Mouse (Mus musculus): ENCODE measurements around the gene Arhgap1. TPM values are rescaled to one million over a fixed set of nuclear protein-coding genes. Genes with fewer than 3 reads are reported as not detected.

Arhgap1 gene
- total and polyA plus RNA-seq, 3 experiments: 37.8 to 58.1 (median 53.1) TPM

DNA sequence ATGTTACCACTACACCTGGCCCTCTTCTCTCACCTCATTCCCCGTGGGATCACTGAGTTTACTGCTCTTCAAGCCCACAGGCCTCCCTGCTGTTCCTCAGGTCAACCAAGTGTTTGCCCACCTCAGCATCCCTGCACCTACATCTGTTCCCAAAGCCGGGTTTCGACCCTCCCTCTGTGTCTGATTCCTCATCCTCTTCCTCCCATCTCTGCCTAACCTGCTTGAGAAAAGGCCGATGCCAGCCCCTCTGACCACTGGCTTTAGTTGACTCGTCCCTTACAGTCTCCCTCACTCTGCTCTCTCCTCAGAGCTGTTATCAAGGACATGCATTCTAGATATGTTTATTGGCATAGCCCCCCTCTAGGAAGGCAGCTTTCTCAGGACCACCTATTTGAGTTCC lies 22.2 kb upstream of the Arhgap1 start:
- H3K27me3 ChIP-seq (ENCODE audit: insufficient read depth, low read length): peaks cover 36% of the 10 kb centered on the region
- no peaks in the 10 kb centered on the region for H3K9me3 ChIP-seq (replicated peaks)
- H3K36me3 ChIP-seq (replicated peaks): peaks cover 11% of the 10 kb centered on the region
- ATAC-seq (ENCODE audit: extremely low read depth, insufficient number of reproducible peaks, low FRiP score, poor library complexity, severe bottlenecking): no peak
- H3K4me1 ChIP-seq (ENCODE audit: insufficient read depth, low read depth, low read length): peaks cover 13% of the 10 kb centered on the region
- H3K4me3 ChIP-seq (ENCODE audit: low read depth, low read length): no peak overlapping the region
- DNase-seq (ENCODE audit: low spot score): no peak
- TF ChIP-seq GATA1 (IDR thresholded peaks at IDR 0.05; ENCODE audit: borderline replicate concordance, low read length): no peak
- no peak for TF ChIP-seq GATA2 (IDR thresholded peaks at IDR 0.05; ENCODE audit: borderline replicate concordance, low read depth, low read length)
- no peak for TF ChIP-seq CTCF (IDR thresholded peaks at IDR 0.05; ENCODE audit: low read depth, low read length)
- TF ChIP-seq POLR2AphosphoS5 (IDR thresholded peaks at IDR 0.05; ENCODE audit: insufficient replicate concordance, low read depth, low read length): no peak
- TF ChIP-seq TAL1 (conservative IDR thresholded peaks at IDR 0.05; ENCODE audit: low read depth, low read length): no peak

- ATAC-seq (ENCODE audit: extremely low read depth, insufficient number of reproducible peaks, low FRiP score, poor library complexity, severe bottlenecking): no peak
- no peaks in the 10 kb centered on the region for H3K9me3 ChIP-seq (replicated peaks)
Measured at GRCm38 (mm10) chr2:91628171-91628570, 21.5 kb upstream of the Arhgap1 start.

GRCm38 (mm10) chr2:91629682-91630081 lies 20.0 kb upstream of the Arhgap1 start:
- Histone ChIP-seq H3K4me3 (ENCODE audit: low read depth, low read length) (no peak overlapping the region), H3K27me3 (ENCODE audit: insufficient read depth, low read length) (peaks cover 36% of the 10 kb centered on the region), H3K4me1 (ENCODE audit: insufficient read depth, low read depth, low read length) (peaks cover 35% of the 10 kb centered on the region), H3K9me3 (replicated peaks) (no peaks in the 10 kb centered on the region), H3K36me3 (replicated peaks) (no peaks in the 10 kb centered on the region)
- ATAC-seq (ENCODE audit: extremely low read depth, insufficient number of reproducible peaks, low FRiP score, poor library complexity, severe bottlenecking) (no peak), DNase-seq (ENCODE audit: low spot score) (no peak)
- no peak for TF ChIP-seq TAL1 (conservative IDR thresholded peaks at IDR 0.05; ENCODE audit: low read depth, low read length)
- TF ChIP-seq CTCF (IDR thresholded peaks at IDR 0.05; ENCODE audit: low read depth, low read length): no peak
- TF ChIP-seq GATA1 (IDR thresholded peaks at IDR 0.05; ENCODE audit: borderline replicate concordance, low read length): no peak
- no peak for TF ChIP-seq POLR2AphosphoS5 (IDR thresholded peaks at IDR 0.05; ENCODE audit: insufficient replicate concordance, low read depth, low read length)

More at GRCm38 (mm10) chr2:91628171-91628570, 21.5 kb upstream of the Arhgap1 start:
- H3K4me1 ChIP-seq (ENCODE audit: insufficient read depth, low read depth, low read length): peaks cover 20% of the 10 kb centered on the region
- no peak for TF ChIP-seq CTCF (IDR thresholded peaks at IDR 0.05; ENCODE audit: low read depth, low read length)
- no peak for TF ChIP-seq TAL1 (conservative IDR thresholded peaks at IDR 0.05; ENCODE audit: low read depth, low read length)
- TF ChIP-seq POLR2AphosphoS5 (IDR thresholded peaks at IDR 0.05; ENCODE audit: insufficient replicate concordance, low read depth, low read length): no peak
- no peak for TF ChIP-seq GATA2 (IDR thresholded peaks at IDR 0.05; ENCODE audit: borderline replicate concordance, low read depth, low read length)
- TF ChIP-seq GATA1 (IDR thresholded peaks at IDR 0.05; ENCODE audit: borderline replicate concordance, low read length): no peak
- DNase-seq (ENCODE audit: low spot score): no peak
- no peak overlapping the region for H3K4me3 ChIP-seq (ENCODE audit: low read depth, low read length)
- H3K36me3 ChIP-seq (replicated peaks): peaks cover 9% of the 10 kb centered on the region
- peaks cover 36% of the 10 kb centered on the region for H3K27me3 ChIP-seq (ENCODE audit: insufficient read depth, low read length)

DNA sequence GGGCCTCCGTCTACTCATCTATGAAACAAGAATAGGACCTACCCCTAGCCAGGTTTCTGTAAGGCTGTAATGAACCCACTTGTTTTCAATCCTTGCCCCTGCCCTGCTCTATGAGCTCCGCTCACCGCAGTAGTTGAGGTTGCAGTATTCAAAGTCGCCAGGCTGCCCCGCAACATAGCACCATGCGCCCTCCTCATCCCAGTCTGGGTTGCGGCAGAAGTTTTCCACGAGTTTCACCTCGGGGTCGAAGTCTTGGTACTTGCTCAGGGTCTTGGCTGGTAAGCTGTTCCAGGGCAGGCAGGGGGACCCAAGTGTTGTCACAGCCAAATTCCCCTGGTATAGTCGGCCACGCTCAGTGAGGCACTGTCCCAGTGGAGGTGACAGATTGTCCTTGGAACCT lies 19.3 kb upstream of the Arhgap1 start:
- no peak overlapping the region for H3K4me3 ChIP-seq (ENCODE audit: low read depth, low read length)
- H3K36me3 ChIP-seq (replicated peaks): no peaks in the 10 kb centered on the region
- TF ChIP-seq GATA2 (IDR thresholded peaks at IDR 0.05; ENCODE audit: borderline replicate concordance, low read depth, low read length) (no peak), TAL1 (conservative IDR thresholded peaks at IDR 0.05; ENCODE audit: low read depth, low read length) (no peak), POLR2AphosphoS5 (IDR thresholded peaks at IDR 0.05; ENCODE audit: insufficient replicate concordance, low read depth, low read length) (no peak), CTCF (IDR thresholded peaks at IDR 0.05; ENCODE audit: low read depth, low read length) (no peak), GATA1 (IDR thresholded peaks at IDR 0.05; ENCODE audit: borderline replicate concordance, low read length) (no peak)
- DNase-seq (ENCODE audit: low spot score): no peak
- no peak for ATAC-seq (ENCODE audit: extremely low read depth, insufficient number of reproducible peaks, low FRiP score, poor library complexity, severe bottlenecking)
- H3K4me1 ChIP-seq (ENCODE audit: insufficient read depth, low read depth, low read length): peaks cover 42% of the 10 kb centered on the region
- H3K9me3 ChIP-seq (replicated peaks): no peaks in the 10 kb centered on the region
- peaks cover 36% of the 10 kb centered on the region for H3K27me3 ChIP-seq (ENCODE audit: insufficient read depth, low read length)

DNA sequence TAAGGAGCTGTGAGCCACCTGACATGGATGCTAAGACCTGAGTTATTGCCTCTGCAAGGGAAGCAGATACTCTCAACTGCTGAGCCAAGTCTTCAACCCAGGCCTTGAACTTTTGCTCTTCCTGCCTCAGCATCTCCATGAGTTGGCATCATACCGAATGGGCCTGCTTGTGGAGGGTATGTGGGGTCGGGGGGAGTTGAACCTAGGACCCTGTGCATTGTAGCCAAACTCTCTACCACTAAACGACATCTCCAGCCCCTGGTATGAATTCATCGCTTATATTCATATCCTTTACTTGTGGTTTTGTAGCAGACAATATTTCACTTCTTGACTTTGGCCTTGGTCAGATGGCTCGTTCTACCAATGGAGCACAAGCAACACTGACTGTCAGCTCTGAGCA lies 17.8 kb upstream of the Arhgap1 start:
- Histone ChIP-seq H3K9me3 (replicated peaks) (no peaks in the 10 kb centered on the region), H3K4me1 (ENCODE audit: insufficient read depth, low read depth, low read length) (peaks cover 57% of the 10 kb centered on the region), H3K4me3 (ENCODE audit: low read depth, low read length) (no peak overlapping the region), H3K27me3 (ENCODE audit: insufficient read depth, low read length) (peaks cover 33% of the 10 kb centered on the region), H3K36me3 (replicated peaks) (no peaks in the 10 kb centered on the region)
- TF ChIP-seq GATA1 (IDR thresholded peaks at IDR 0.05; ENCODE audit: borderline replicate concordance, low read length) (no peak), POLR2AphosphoS5 (IDR thresholded peaks at IDR 0.05; ENCODE audit: insufficient replicate concordance, low read depth, low read length) (no peak)
- no peak for ATAC-seq (ENCODE audit: extremely low read depth, insufficient number of reproducible peaks, low FRiP score, poor library complexity, severe bottlenecking)
- no peak for DNase-seq (ENCODE audit: low spot score)

- H3K36me3 ChIP-seq (replicated peaks): no peaks in the 10 kb centered on the region
- no peak for DNase-seq (ENCODE audit: low spot score)
- no peak for TF ChIP-seq POLR2AphosphoS5 (IDR thresholded peaks at IDR 0.05; ENCODE audit: insufficient replicate concordance, low read depth, low read length)
- TF ChIP-seq GATA1 (IDR thresholded peaks at IDR 0.05; ENCODE audit: borderline replicate concordance, low read length): no peak
- TF ChIP-seq CTCF (IDR thresholded peaks at IDR 0.05; ENCODE audit: low read depth, low read length): no peak
- no peak for TF ChIP-seq TAL1 (conservative IDR thresholded peaks at IDR 0.05; ENCODE audit: low read depth, low read length)
- TF ChIP-seq GATA2 (IDR thresholded peaks at IDR 0.05; ENCODE audit: borderline replicate concordance, low read depth, low read length): no peak
Measured at GRCm38 (mm10) chr2:91632316-91632715, 17.3 kb upstream of the Arhgap1 start.

More at GRCm38 (mm10) chr2:91632316-91632715, 17.3 kb upstream of the Arhgap1 start:
- ATAC-seq (ENCODE audit: extremely low read depth, insufficient number of reproducible peaks, low FRiP score, poor library complexity, severe bottlenecking): no peak
- no peaks in the 10 kb centered on the region for H3K9me3 ChIP-seq (replicated peaks)
- H3K4me3 ChIP-seq (ENCODE audit: low read depth, low read length): no peak overlapping the region
- H3K4me1 ChIP-seq (ENCODE audit: insufficient read depth, low read depth, low read length): peaks cover 60% of the 10 kb centered on the region
- peaks cover 32% of the 10 kb centered on the region for H3K27me3 ChIP-seq (ENCODE audit: insufficient read depth, low read length)

All from G1E (cell line).